Mouse (Mus musculus): Measurements from ENCODE around the gene Gpr171. TPM values are rescaled to one million over a fixed set of nuclear protein-coding genes. Genes with fewer than 3 reads are reported as not detected.
"Not testable (repeated sequence)": the region's sequence is repeated elsewhere in the genome, so short reads cannot be mapped to it uniquely, and the experiment has no call there.

The Gpr171 gene
- 0.19 and 0.38 TPM in 2 replicates for polyA plus RNA-seq (2012; rRNA removed)

- Histone ChIP-seq H3K4me1 (ENCODE audit: control insufficient read depth, insufficient read depth, low read length) (no peaks in the 10 kb centered on the region), H3K4me3 (ENCODE audit: insufficient read depth, low read depth, low read length) (no peak within 1 kb of the TSS), H3K36me3 (ENCODE audit: control insufficient read depth, insufficient read depth, low read length) (no peaks in the 10 kb centered on the region), H3K27me3 (replicated peaks; ENCODE audit: control insufficient read depth, insufficient read depth, low read length) (no peaks in the 10 kb centered on the region), H3K27ac (ENCODE audit: insufficient read depth, low read depth, low read length) (no peak within 1 kb of the TSS)
- 65% methylated on average over 6 of the region's 6 CpGs for WGBS
- DNase-seq, result no peak
- TF ChIP-seq CTCF (conservative IDR thresholded peaks at IDR 0.05; ENCODE audit: insufficient read depth, insufficient read length, low read depth, low read length) (no peak), POLR2A (IDR thresholded peaks at IDR 0.05; ENCODE audit: low read depth, low read length) (no peak)
Measured at GRCm38 (mm10) chr3:59101218-59101986, at the start of gene Gpr171. Gene Gpr171, minus strand, starts transcription at chr3:59101821.

GRCm38 (mm10) chr3:59150624-59151023 is 49.0 kb upstream of the Gpr171 start:
- H3K36me3 ChIP-seq (ENCODE audit: control insufficient read depth, insufficient read depth, low read length), result no peaks in the 10 kb centered on the region
- no peak for TF ChIP-seq CTCF (conservative IDR thresholded peaks at IDR 0.05; ENCODE audit: insufficient read depth, insufficient read length, low read depth, low read length)
- TF ChIP-seq POLR2A (IDR thresholded peaks at IDR 0.05; ENCODE audit: low read depth, low read length), result no peak
- no peak overlapping the region for H3K4me3 ChIP-seq (ENCODE audit: insufficient read depth, low read depth, low read length)
- H3K4me1 ChIP-seq (ENCODE audit: control insufficient read depth, insufficient read depth, low read length), result no peaks in the 10 kb centered on the region
- no peak for DNase-seq
- H3K27ac ChIP-seq (ENCODE audit: insufficient read depth, low read depth, low read length), result no peak overlapping the region
- WGBS, result 91% methylated on average over 2 of the region's 2 CpGs
- H3K27me3 ChIP-seq (replicated peaks; ENCODE audit: control insufficient read depth, insufficient read depth, low read length), result no peaks in the 10 kb centered on the region

GRCm38 (mm10) chr3:59149646-59150045 is 48.0 kb upstream of the Gpr171 start:
- no peak overlapping the region for H3K27ac ChIP-seq (ENCODE audit: insufficient read depth, low read depth, low read length)
- H3K4me3 ChIP-seq (ENCODE audit: insufficient read depth, low read depth, low read length), result no peak overlapping the region
- H3K27me3 ChIP-seq (replicated peaks; ENCODE audit: control insufficient read depth, insufficient read depth, low read length), result no peaks in the 10 kb centered on the region
- no peaks in the 10 kb centered on the region for H3K36me3 ChIP-seq (ENCODE audit: control insufficient read depth, insufficient read depth, low read length)
- H3K4me1 ChIP-seq (ENCODE audit: control insufficient read depth, insufficient read depth, low read length), result no peaks in the 10 kb centered on the region
- TF ChIP-seq CTCF (conservative IDR thresholded peaks at IDR 0.05; ENCODE audit: insufficient read depth, insufficient read length, low read depth, low read length), result no peak
- TF ChIP-seq POLR2A (IDR thresholded peaks at IDR 0.05; ENCODE audit: low read depth, low read length), result no peak
- DNase-seq, result no peak

GRCm38 (mm10) chr3:59145194-59145593 is 43.6 kb upstream of the Gpr171 start:
- no peak overlapping the region for H3K4me3 ChIP-seq (ENCODE audit: insufficient read depth, low read depth, low read length)
- no peaks in the 10 kb centered on the region for H3K27me3 ChIP-seq (replicated peaks; ENCODE audit: control insufficient read depth, insufficient read depth, low read length)
- H3K27ac ChIP-seq (ENCODE audit: insufficient read depth, low read depth, low read length), result no peak overlapping the region
- no peaks in the 10 kb centered on the region for H3K36me3 ChIP-seq (ENCODE audit: control insufficient read depth, insufficient read depth, low read length)
- H3K4me1 ChIP-seq (ENCODE audit: control insufficient read depth, insufficient read depth, low read length), result no peaks in the 10 kb centered on the region
- 46% methylated on average over 5 of the region's 5 CpGs for WGBS
- peak; percentile 25 for DNase-seq
- TF ChIP-seq POLR2A (IDR thresholded peaks at IDR 0.05; ENCODE audit: low read depth, low read length) (no peak), CTCF (conservative IDR thresholded peaks at IDR 0.05; ENCODE audit: insufficient read depth, insufficient read length, low read depth, low read length) (no peak)

GRCm38 (mm10) chr3:59141507-59142305 is 40.1 kb upstream of the Gpr171 start:
- no peak for TF ChIP-seq POLR2A (IDR thresholded peaks at IDR 0.05; ENCODE audit: low read depth, low read length)
- no peak for TF ChIP-seq CTCF (conservative IDR thresholded peaks at IDR 0.05; ENCODE audit: insufficient read depth, insufficient read length, low read depth, low read length)
- no peak overlapping the region for H3K4me3 ChIP-seq (ENCODE audit: insufficient read depth, low read depth, low read length)
- H3K27me3 ChIP-seq (replicated peaks; ENCODE audit: control insufficient read depth, insufficient read depth, low read length), result no peaks in the 10 kb centered on the region
- no peak for DNase-seq
- H3K36me3 ChIP-seq (ENCODE audit: control insufficient read depth, insufficient read depth, low read length), result no peaks in the 10 kb centered on the region
- no peak overlapping the region for H3K27ac ChIP-seq (ENCODE audit: insufficient read depth, low read depth, low read length)
- no peaks in the 10 kb centered on the region for H3K4me1 ChIP-seq (ENCODE audit: control insufficient read depth, insufficient read depth, low read length)
- 82% methylated on average over 8 of the region's 8 CpGs for WGBS

- H3K27me3 ChIP-seq (replicated peaks; ENCODE audit: control insufficient read depth, insufficient read depth, low read length); H3K36me3 ChIP-seq (ENCODE audit: control insufficient read depth, insufficient read depth, low read length); H3K4me1 ChIP-seq (ENCODE audit: control insufficient read depth, insufficient read depth, low read length); H3K4me3 ChIP-seq (ENCODE audit: insufficient read depth, low read depth, low read length); DNase-seq; H3K27ac ChIP-seq (ENCODE audit: insufficient read depth, low read depth, low read length): not testable (repeated sequence)
- 93% methylated on average over 4 of the region's 4 CpGs for WGBS
Measured at GRCm38 (mm10) chr3:59140941-59141340, 39.3 kb upstream of the Gpr171 start.

- DNase-seq, result no peak
- TF ChIP-seq CTCF (conservative IDR thresholded peaks at IDR 0.05; ENCODE audit: insufficient read depth, insufficient read length, low read depth, low read length) (no peak), POLR2A (IDR thresholded peaks at IDR 0.05; ENCODE audit: low read depth, low read length) (no peak)
- Histone ChIP-seq H3K27me3 (replicated peaks; ENCODE audit: control insufficient read depth, insufficient read depth, low read length) (no peaks in the 10 kb centered on the region), H3K27ac (ENCODE audit: insufficient read depth, low read depth, low read length) (no peak overlapping the region), H3K4me1 (ENCODE audit: control insufficient read depth, insufficient read depth, low read length) (no peaks in the 10 kb centered on the region), H3K4me3 (ENCODE audit: insufficient read depth, low read depth, low read length) (no peak overlapping the region), H3K36me3 (ENCODE audit: control insufficient read depth, insufficient read depth, low read length) (no peaks in the 10 kb centered on the region)
- WGBS, result 77% methylated on average over 2 of the region's 2 CpGs
Measured at GRCm38 (mm10) chr3:59140115-59140514, 38.5 kb upstream of the Gpr171 start.
